Mouse (Mus musculus) neural tube, embryonic 15.5 days (tissue): ENCODE data around the gene Incenp. TPM values are rescaled to one million over a fixed set of nuclear protein-coding genes. Genes with fewer than 3 reads are reported as not detected.
A peak's percentile ranks its signal among the peaks of the same experiment; 100 is the strongest.
"Not testable (repeated sequence)": the region's sequence is repeated elsewhere in the genome, so short reads cannot be mapped to it uniquely, and the experiment has no call there.

Experiments used
- ATAC-seq: fragments of 200-750 bp; cut with Nextera tagmentation; 2 replicates; pipeline ENCODE4 v1.8.0; 2017; ENCODE audit warnings: mild to moderate bottlenecking, moderate TSS enrichment, moderate library complexity; ENCODE audit not compliant: low FRiP score
- H3K27ac ChIP-seq: fragments of 300-500 bp; sonication (generic); replicated peaks from 2 replicates; pipeline ENCODE4 v1.5.1; 2015; ENCODE audit warnings: mild to moderate bottlenecking, inconsistent platforms
- H3K27me3 ChIP-seq: fragments of 300-500 bp; sonication (generic); replicated peaks from 2 replicates; pipeline ENCODE4 v1.6.1; 2015; ENCODE audit warnings: inconsistent platforms
- H3K36me3 ChIP-seq: fragments of 300-500 bp; sonication (generic); 2 replicates; pipeline ENCODE4 v1.6.1; 2015; ENCODE audit warnings: inconsistent platforms
- H3K4me1 ChIP-seq: fragments of 300-500 bp; sonication (generic); 2 replicates; pipeline ENCODE4 v1.6.1; 2015; ENCODE audit warnings: inconsistent platforms
- H3K4me2 ChIP-seq: fragments of 300-500 bp; sonication (generic); 2 replicates; pipeline ENCODE4 v1.6.1; 2015; ENCODE audit warnings: inconsistent platforms, mild to moderate bottlenecking, moderate library complexity
- H3K4me3 ChIP-seq: fragments of 300-500 bp; sonication (generic); replicated peaks from 2 replicates; pipeline ENCODE4 v1.5.1; 2015; ENCODE audit warnings: mild to moderate bottlenecking, inconsistent platforms
- H3K9ac ChIP-seq: fragments of 300-500 bp; sonication (generic); replicated peaks from 2 replicates; pipeline ENCODE4 v1.6.1; 2015; ENCODE audit warnings: mild to moderate bottlenecking, inconsistent platforms
- H3K9me3 ChIP-seq: fragments of 300-500 bp; sonication (generic); replicated peaks from 2 replicates; pipeline ENCODE4 v1.6.1; 2016; ENCODE audit warnings: inconsistent platforms
- WGBS: fragments of 180-500 bp; shearing (Covaris S2); methylation state at CpG from one replicate; pipeline ENCODE4 v1.1.7; 2015; ENCODE audit warnings: mixed read lengths; 5-methylcytosine and 5-hydroxymethylcytosine counted together
- microRNA-seq: library from miRNA; unstranded; fragments of <30 nt; microRNA quantifications from one replicate; pipeline ENCODE4, GENCODE M21; 2017
- polyA plus RNA-seq: library from polyadenylated mRNA; unstranded; fragments of >200 nt; fragmentation: Nextera tagmentation; extraction: Ambion mirVana; gene quantifications from 2 replicates; pipeline ENCODE4 v1.2.1, GENCODE M21; 2015

Gene Incenp
- polyA plus RNA-seq, 1 experiment from 2014 or later, result 21.8 TPM

DNA sequence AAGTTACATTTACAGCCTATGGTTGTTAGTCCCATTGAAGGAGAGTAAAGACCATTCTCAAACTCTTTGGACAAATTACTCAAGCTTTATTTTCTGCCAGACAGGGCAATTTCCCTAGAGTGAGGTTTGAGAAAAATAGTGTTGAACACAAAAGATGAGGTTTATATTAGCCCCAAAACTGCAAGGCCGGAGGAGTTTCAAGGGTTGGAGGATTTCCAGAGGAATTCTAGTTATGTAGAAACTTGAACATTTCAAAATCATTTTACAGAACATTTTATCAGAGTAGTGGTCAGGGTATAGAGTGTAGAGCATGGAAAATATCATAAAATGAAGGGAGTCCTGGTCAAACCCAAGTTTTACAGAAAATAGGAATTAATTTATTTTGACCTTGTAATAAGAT, 34.5 kb downstream of the Incenp start:
- Histone ChIP-seq H3K27ac (no peak overlapping the region), H3K9me3 (no peaks in the 10 kb centered on the region), H3K4me2 (no peak overlapping the region), H3K4me1 (no peaks in the 10 kb centered on the region), H3K27me3 (no peaks in the 10 kb centered on the region), H3K9ac (no peak overlapping the region), H3K36me3 (no peaks in the 10 kb centered on the region), H3K4me3 (no peak overlapping the region)
- no peak for ATAC-seq
- 24% methylated on average over 1 of the region's 1 CpGs for WGBS

DNA sequence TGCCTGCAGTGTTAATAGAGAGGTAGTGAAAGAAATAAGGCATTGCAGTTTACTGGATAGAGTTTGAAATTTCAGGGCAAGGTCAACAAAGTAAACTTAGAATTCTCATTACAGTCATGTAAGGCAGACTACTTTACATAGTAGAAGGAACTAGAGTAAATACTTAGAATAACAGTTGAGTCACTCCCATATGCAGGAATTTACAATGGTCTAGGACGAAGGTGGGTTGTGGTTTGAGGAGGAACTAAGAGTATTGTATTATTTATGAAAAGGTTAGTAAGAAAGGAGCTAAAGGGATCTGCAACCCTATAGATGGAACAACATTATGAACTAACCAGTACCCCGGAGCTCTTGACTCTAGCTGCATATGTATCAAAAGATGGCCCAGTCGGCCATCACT, 38.5 kb downstream of the Incenp start:
- not testable (repeated sequence) for H3K4me1 ChIP-seq, H3K27ac ChIP-seq, H3K9ac ChIP-seq, H3K36me3 ChIP-seq, H3K27me3 ChIP-seq, ATAC-seq, H3K4me3 ChIP-seq, H3K9me3 ChIP-seq, H3K4me2 ChIP-seq
- 95% methylated on average over 3 of the region's 3 CpGs for WGBS

DNA sequence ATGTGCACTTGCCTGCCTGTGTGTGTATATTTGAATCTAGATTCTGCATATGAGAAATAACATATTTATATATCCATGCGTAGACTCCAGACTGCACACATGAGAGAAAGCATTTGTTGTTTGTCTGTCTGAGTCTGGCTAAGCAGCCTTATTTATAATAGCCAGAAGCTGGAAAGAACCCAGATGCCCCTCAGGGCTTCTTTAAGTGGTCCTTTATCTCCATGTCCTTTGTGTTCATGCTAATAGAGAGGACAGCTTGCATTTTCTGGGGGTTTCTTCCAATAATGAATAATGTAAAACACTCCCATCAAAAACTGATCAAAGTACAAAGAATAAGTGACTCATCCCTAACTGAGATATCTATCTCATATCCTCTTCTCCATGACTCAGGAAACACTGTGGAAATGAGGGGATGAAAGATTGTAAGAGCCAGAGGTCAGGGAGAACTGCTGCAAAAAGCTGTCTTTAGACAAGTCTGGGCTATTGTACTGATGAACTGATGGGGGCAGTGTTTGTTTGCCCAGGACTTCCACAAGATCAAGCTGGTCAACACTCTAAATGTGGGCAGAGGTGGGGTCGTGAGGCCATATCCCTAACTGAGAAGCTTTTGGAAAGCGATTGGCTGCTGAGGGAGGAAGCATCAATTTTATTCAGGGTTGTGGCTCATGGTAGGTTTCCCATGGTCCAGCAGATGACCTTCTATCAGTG, 49.8 kb downstream of the Incenp start:
- not testable (repeated sequence) for H3K4me1 ChIP-seq, H3K27me3 ChIP-seq, H3K4me3 ChIP-seq, ATAC-seq, H3K36me3 ChIP-seq, H3K27ac ChIP-seq, H3K9me3 ChIP-seq, H3K9ac ChIP-seq, H3K4me2 ChIP-seq
- 61% methylated on average over 3 of the region's 3 CpGs for WGBS

DNA sequence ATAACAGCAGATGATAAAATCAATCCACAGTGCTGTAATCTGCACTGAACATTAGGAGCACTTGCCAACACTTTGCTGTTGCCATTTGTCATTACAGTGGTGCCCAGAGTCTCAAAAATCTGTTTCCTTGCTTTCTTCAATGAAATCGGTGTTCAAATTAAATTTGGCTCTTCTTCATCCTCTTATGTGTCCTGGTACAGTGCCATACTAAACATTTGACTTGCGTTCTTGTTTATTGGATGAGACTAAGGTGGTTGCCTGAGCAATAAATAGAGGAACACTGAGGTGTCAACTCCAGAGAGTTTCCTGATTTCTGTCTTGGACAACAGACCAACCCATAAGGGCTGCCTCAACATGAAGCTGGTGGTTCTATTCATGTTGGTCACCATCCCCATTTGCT, 52.1 kb downstream of the Incenp start, which contains the start of gene Scgb2a2:
Gene Scgb2a2, plus strand, starts transcription at position 301 of the 400 bp plus-strand sequence.
- Histone ChIP-seq H3K4me1 (no peaks in the 10 kb centered on the region), H3K27me3 (no peaks in the 10 kb centered on the region), H3K4me2 (no peak within 1 kb of the TSS), H3K9me3 (no peaks in the 10 kb centered on the region), H3K36me3 (no peaks in the 10 kb centered on the region), H3K4me3 (no peak within 1 kb of the TSS), H3K9ac (no peak within 1 kb of the TSS), H3K27ac (no peak within 1 kb of the TSS)
- ATAC-seq, result no peak
- 83% methylated on average over 2 of the region's 2 CpGs for WGBS

DNA sequence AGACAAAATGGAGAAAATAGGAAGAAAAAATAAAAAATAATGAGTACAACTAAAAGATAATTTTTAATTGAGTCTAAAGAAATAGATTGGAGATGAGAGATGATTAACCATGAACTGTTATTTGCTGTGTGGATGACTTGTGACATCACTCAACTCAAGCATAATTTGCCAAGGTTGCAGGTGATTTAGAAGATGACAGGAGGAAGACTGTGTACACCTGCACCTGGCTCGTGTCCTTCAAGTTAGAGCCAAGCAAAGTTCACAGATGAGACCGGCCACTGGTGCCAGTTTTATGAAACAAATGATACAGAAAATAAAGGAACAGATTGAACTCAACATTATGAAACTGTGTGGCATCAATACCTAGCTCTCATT, 62.0 kb downstream of the Incenp start:
- Histone ChIP-seq H3K9ac (no peak overlapping the region), H3K4me1 (no peaks in the 10 kb centered on the region), H3K27ac (no peak overlapping the region), H3K4me2 (no peak overlapping the region), H3K9me3 (no peaks in the 10 kb centered on the region), H3K36me3 (no peaks in the 10 kb centered on the region), H3K27me3 (no peaks in the 10 kb centered on the region), H3K4me3 (no peak overlapping the region)
- 64% methylated on average over 2 of the region's 2 CpGs for WGBS
- ATAC-seq, result peak; percentile 68

DNA sequence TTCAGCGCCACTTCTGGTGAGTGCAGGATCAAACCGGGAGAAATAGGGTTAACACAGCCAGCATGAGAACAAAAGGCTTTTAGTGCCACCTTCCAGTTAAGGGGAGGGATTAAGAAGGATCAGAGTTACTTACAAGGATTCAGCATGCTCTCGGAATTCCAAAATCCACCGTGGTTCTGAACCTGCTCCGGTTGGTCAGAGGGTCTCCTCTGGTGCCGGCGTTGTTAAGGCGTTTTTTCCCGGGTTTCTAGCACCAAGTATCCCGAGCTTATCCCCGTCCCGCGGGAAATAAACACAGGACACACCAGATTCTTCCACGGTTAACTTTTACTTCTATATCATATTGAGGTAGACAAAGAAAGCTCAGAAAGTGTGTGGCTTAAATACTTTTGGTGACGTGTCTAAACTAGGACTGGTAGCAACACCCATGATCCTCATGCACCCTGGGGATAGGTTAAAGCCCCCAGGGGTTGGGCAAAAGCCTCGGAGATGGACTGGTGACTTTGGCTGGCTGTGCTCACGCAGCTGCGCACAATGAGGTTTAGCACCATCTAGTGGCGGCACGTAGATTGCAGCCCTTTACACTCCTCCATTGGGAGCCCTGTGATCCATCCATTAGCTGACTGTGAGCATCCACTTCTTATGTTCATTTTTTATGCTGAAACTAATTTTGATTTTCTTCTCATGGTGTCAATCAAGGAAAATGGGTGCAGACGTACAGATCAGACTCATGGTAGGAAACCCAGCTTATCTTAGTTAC, 62.6 kb downstream of the Incenp start:
- peak; percentile 94 for ATAC-seq
- H3K27me3 ChIP-seq, H3K4me1 ChIP-seq, H3K36me3 ChIP-seq, H3K9ac ChIP-seq, H3K27ac ChIP-seq, H3K9me3 ChIP-seq: not testable (repeated sequence)
- peak overlapping the region; percentile 35 for H3K4me3 ChIP-seq
- peak overlapping the region; percentile 48 for H3K4me2 ChIP-seq
- WGBS, result 9% methylated on average over 19 of the region's 21 CpGs

Small RNA genes lying within 50 kb of the gene (microRNA-seq; reads per million reads assigned to microRNA genes)
- gene Gm22369 (not detected), gene Gm24484 (not detected)

Other genes with a start within 250 kb of the Incenp start
- gene Scgb2a2, start 52.0 kb downstream of the Incenp start, polyA plus RNA-seq, result not detected in 2 replicates
- 1,798 and 1,858 TPM in 2 replicates for gene Fth1, start 81.0 kb upstream of the Incenp start, polyA plus RNA-seq
- gene Best1, start 102.1 kb upstream of the Incenp start, polyA plus RNA-seq, result 2.1 and 2.3 TPM in 2 replicates
- gene Rab3il1, start 102.1 kb upstream of the Incenp start, polyA plus RNA-seq, result 21.4 and 22.5 TPM in 2 replicates
- 30.3 and 32.3 TPM in 2 replicates for gene Fads3, start 142.0 kb upstream of the Incenp start, polyA plus RNA-seq
- gene Fads2, start 202.2 kb upstream of the Incenp start, polyA plus RNA-seq, result 163 and 165 TPM in 2 replicates